Mouse (Mus musculus) myocyte (in vitro differentiated cells): ENCODE results near the gene Tmem30a. TPM values are rescaled to one million over a fixed set of nuclear protein-coding genes. Genes with fewer than 3 reads are reported as not detected.

Source experiments
- H3K27me3 ChIP-seq: one replicate; pipeline ENCODE4 v1.6.1; 2011; ENCODE audit not compliant: control insufficient read depth, insufficient read depth, insufficient read length
- H3K36me3 ChIP-seq: one replicate; pipeline ENCODE4 v1.6.1; 2011; ENCODE audit not compliant: control insufficient read depth, insufficient read depth
- H3K4me2 ChIP-seq: one replicate; pipeline ENCODE4 v1.6.1; 2011; ENCODE audit warnings: low read depth, control low read depth
- H3K4me3 ChIP-seq: one replicate; pipeline ENCODE4 v1.5.1; 2011; ENCODE audit warnings: mild to moderate bottlenecking, control low read depth, moderate library complexity
- H3K79me2 ChIP-seq: one replicate; pipeline ENCODE4 v1.6.1; 2011; ENCODE audit not compliant: control insufficient read depth, insufficient read depth
- H3ac ChIP-seq: one replicate; pipeline ENCODE4 v1.6.1; 2011; ENCODE audit not compliant: control insufficient read depth, insufficient read length
- CEBPB ChIP-seq: IDR thresholded peaks from 2 replicates; pipeline ENCODE4 v1.6.1; 2011; ENCODE audit warnings: mild to moderate bottlenecking, moderate library complexity; ENCODE audit not compliant: poor library complexity, insufficient read depth, severe bottlenecking
- E2F4 ChIP-seq: IDR thresholded peaks from one replicate; pipeline ENCODE4 v1.6.1; 2011; ENCODE audit warnings: mild to moderate bottlenecking, control low read depth, moderate library complexity; ENCODE audit not compliant: insufficient read depth
- MAX ChIP-seq: IDR thresholded peaks from one replicate; pipeline ENCODE4 v1.6.1; 2011; ENCODE audit warnings: low read depth, mild to moderate bottlenecking, control low read depth
- MYOD1 ChIP-seq, 3 experiments: IDR thresholded peaks; one replicate each; pipeline ENCODE4 v1.6.1; 2011; ENCODE audit warnings: control low read depth in 2 of 3, low read depth in 2 of 3, mild to moderate bottlenecking in 2 of 3, moderate library complexity in 1 of 3; ENCODE audit not compliant: insufficient read length in 2 of 3, control insufficient read depth in 1 of 3
- MYOG ChIP-seq, 3 experiments: IDR thresholded peaks; one replicate each; pipeline ENCODE4 v1.6.1; 2011; ENCODE audit warnings: control low read depth in 2 of 3, low read depth in 2 of 3, mild to moderate bottlenecking in 2 of 3; ENCODE audit not compliant: insufficient read length in 2 of 3, control insufficient read depth in 1 of 3, insufficient read depth in 1 of 3
- POLR2A ChIP-seq: IDR thresholded peaks from one replicate; pipeline ENCODE4 v1.6.1; 2011; ENCODE audit warnings: low read depth, mild to moderate bottlenecking, control low read depth, moderate library complexity; ENCODE audit not compliant: insufficient read length
- POLR2AphosphoS2 ChIP-seq: IDR thresholded peaks from one replicate; pipeline ENCODE4 v1.6.1; 2011; ENCODE audit warnings: low read depth, control low read depth; ENCODE audit not compliant: insufficient read length
- REST ChIP-seq: IDR thresholded peaks from one replicate; pipeline ENCODE4 v1.6.1; 2011; ENCODE audit warnings: mild to moderate bottlenecking, control low read depth, moderate library complexity; ENCODE audit not compliant: insufficient read depth, insufficient read length
- SRF ChIP-seq: IDR thresholded peaks from one replicate; pipeline ENCODE4 v1.6.1; 2011; ENCODE audit warnings: low read depth; ENCODE audit not compliant: control insufficient read depth, insufficient read length
- TCF12 ChIP-seq: IDR thresholded peaks from one replicate; pipeline ENCODE4 v1.6.1; 2011; ENCODE audit warnings: mild to moderate bottlenecking, control low read depth; ENCODE audit not compliant: poor library complexity, insufficient read depth, severe bottlenecking
- TCF3 ChIP-seq: IDR thresholded peaks from one replicate; pipeline ENCODE4 v1.6.1; 2011; ENCODE audit warnings: low read depth, control low read depth; ENCODE audit not compliant: insufficient read length
- USF1 ChIP-seq: IDR thresholded peaks from one replicate; pipeline ENCODE4 v1.6.1; 2011; ENCODE audit warnings: low read depth, mild to moderate bottlenecking, control low read depth, moderate library complexity
- polyA plus RNA-seq: library from polyadenylated mRNA; unstranded; fragments of >200 nt; fragmentation: generic; extraction: Trizol; gene quantifications from one replicate; pipeline ENCODE4 v1.2.1, GENCODE M21; 2012; ENCODE audit warnings: missing spikeins

Tmem30a gene
- polyA plus RNA-seq, 1 experiment, result 24.7 TPM

DNA sequence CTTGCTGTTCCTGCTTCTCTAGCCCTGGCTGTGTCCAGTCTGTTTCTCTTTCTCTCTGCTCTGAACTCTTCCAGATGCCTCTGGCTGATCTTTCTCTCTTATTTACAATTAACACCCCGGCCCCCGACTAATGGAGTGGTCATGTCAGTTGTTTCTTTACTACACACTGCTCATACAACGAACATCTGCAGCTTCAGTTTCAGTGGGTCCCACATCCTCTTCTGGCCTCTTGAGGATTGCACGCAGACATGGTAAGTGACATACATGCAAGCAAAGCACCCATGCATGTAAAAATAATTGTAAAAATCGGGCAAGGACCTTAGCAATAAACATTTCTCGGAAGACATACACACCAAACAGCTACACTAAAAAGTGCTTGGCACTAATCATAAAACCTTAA is 57.7 kb downstream of the Tmem30a start:
- Histone ChIP-seq H3K79me2 (no peaks in the 10 kb centered on the region), H3K4me3 (no peak overlapping the region), H3K27me3 (no peaks in the 10 kb centered on the region), H3K4me2 (no peak overlapping the region), H3K36me3 (no peaks in the 10 kb centered on the region), H3ac (no peak overlapping the region)
- TF ChIP-seq MAX (no peak), TCF3 (no peak)

DNA sequence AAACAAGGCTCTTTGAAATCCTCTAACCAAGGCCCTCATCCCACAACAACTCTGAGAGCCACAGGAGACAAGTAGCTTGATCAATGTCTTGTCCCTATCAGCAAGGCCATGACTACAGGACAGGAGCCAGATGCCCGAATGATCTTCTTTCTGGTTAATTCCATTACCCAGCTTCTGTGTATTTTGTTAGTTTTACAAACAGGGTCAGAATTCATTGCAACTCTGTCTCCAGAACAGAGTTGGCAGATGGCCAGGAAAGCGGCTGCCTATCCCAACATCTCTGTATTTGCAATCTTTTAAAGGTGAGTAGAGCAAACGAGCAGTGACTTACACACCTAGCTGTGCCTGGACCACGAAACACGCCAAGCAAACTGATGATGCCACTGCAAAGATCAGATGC is 63.0 kb downstream of the Tmem30a start:
- no peak overlapping the region for H3ac ChIP-seq
- no peaks in the 10 kb centered on the region for H3K79me2 ChIP-seq
- H3K4me2 ChIP-seq, result no peak overlapping the region
- H3K4me3 ChIP-seq, result no peak overlapping the region
- H3K27me3 ChIP-seq, result no peaks in the 10 kb centered on the region
- H3K36me3 ChIP-seq, result no peaks in the 10 kb centered on the region
- TF ChIP-seq E2F4 (no peak), POLR2A (no peak), USF1 (no peak)

DNA sequence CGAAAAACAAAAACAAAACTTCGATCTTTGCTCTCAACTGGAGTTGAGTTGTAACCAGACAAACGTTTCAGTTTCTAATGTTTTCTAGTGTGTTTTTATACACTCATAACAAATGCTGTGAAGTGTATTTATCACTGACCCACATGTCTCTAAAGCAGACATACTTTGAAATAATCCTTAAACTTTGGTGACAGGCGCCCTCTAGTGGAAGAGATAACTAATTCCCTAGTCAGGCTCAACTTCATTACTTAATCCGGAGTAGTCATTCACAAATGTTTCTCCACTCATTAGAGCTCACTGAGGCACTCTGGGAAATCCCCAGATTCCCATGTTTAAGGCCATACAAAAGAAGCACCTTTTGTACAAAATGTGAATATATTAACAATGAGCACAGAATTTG is 70.2 kb downstream of the Tmem30a start:
- TF ChIP-seq POLR2AphosphoS2, result no peak
- no peak for TF ChIP-seq MYOD1 (IDR thresholded peaks at IDR 0.05; ENCODE audit: control insufficient read depth in 1 of 3, insufficient read length in 2 of 3, low read depth in 2 of 3)
- TF ChIP-seq SRF, result no peak
- TF ChIP-seq TCF12, result no peak
- TF ChIP-seq MYOG (IDR thresholded peaks at IDR 0.05; ENCODE audit: control insufficient read depth in 1 of 3, insufficient read depth in 1 of 3, insufficient read length in 2 of 3, low read depth in 2 of 3), result no peak
- no peak for TF ChIP-seq REST
- no peak for TF ChIP-seq MAX
- no peak for TF ChIP-seq E2F4
- TF ChIP-seq CEBPB, result no peak
- TF ChIP-seq POLR2A, result no peak
- no peak for TF ChIP-seq USF1
- no peak for TF ChIP-seq TCF3
- Histone ChIP-seq H3K4me3 (no peak overlapping the region), H3K79me2 (no peaks in the 10 kb centered on the region), H3K36me3 (no peaks in the 10 kb centered on the region), H3K4me2 (no peak overlapping the region), H3ac (no peak overlapping the region), H3K27me3 (no peaks in the 10 kb centered on the region)

DNA sequence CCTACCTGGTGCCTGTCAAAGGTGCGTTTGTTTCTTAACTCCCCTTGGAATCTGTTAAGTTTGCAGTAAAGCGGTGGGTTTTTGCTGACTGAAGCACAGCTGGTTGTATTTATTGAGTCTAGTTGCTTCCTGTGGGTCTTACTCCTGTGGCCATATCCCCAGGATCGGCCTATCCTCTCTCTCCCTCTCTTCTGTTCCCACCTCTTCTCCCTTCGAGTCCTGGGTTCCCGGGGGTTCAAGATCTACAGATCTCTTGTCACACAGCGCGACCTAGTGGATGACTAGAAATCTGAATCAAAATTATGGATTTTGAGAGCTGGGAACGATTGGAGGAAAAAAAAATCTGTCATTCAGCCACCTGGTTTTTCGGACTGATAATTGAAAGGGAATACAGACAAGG is 72.3 kb downstream of the Tmem30a start:
- Histone ChIP-seq H3K79me2 (no peaks in the 10 kb centered on the region), H3K4me3 (no peak overlapping the region), H3ac (no peak overlapping the region), H3K4me2 (no peak overlapping the region), H3K27me3 (no peaks in the 10 kb centered on the region), H3K36me3 (no peaks in the 10 kb centered on the region)
- TF ChIP-seq POLR2AphosphoS2, result no peak
- no peak for TF ChIP-seq USF1
- TF ChIP-seq REST, result no peak
- TF ChIP-seq POLR2A, result no peak
- no peak for TF ChIP-seq CEBPB
- TF ChIP-seq TCF12, result no peak
- TF ChIP-seq TCF3, result no peak
- no peak for TF ChIP-seq MYOG (IDR thresholded peaks at IDR 0.05; ENCODE audit: control insufficient read depth in 1 of 3, insufficient read depth in 1 of 3, insufficient read length in 2 of 3, low read depth in 2 of 3)
- TF ChIP-seq E2F4, result no peak
- TF ChIP-seq MAX, result no peak

DNA sequence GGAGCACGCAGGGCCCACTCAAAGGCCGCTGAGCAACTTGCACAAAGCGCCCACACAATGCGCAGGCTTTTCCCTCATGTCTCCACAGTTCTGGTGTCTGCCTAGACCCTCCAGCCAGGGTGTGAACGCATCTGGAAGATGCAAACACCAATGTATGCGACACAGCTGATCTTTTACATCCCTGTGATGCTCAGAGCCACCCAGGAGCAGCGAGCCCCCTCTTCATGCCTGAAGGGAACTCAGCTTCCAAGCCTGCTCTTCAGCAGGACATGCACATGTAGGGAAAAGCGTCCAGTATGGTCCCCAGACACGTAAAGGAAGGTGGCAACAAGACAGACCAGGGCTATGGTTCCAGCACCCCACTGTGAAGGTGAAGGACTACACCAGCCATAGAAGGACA is 73.2 kb downstream of the Tmem30a start:
- Histone ChIP-seq H3K4me3 (no peak overlapping the region), H3K36me3 (no peaks in the 10 kb centered on the region), H3ac (no peak overlapping the region), H3K27me3 (no peaks in the 10 kb centered on the region), H3K79me2 (no peaks in the 10 kb centered on the region), H3K4me2 (no peak overlapping the region)
- TF ChIP-seq REST, result no peak
- TF ChIP-seq USF1, result no peak
- TF ChIP-seq SRF, result no peak
- TF ChIP-seq MYOG (IDR thresholded peaks at IDR 0.05; ENCODE audit: control insufficient read depth in 1 of 3, insufficient read depth in 1 of 3, insufficient read length in 2 of 3, low read depth in 2 of 3), result no peak
- no peak for TF ChIP-seq MYOD1 (IDR thresholded peaks at IDR 0.05; ENCODE audit: control insufficient read depth in 1 of 3, insufficient read length in 2 of 3, low read depth in 2 of 3)
- no peak for TF ChIP-seq MAX
- TF ChIP-seq POLR2A, result no peak
- TF ChIP-seq TCF3, result no peak
- TF ChIP-seq E2F4, result no peak
- TF ChIP-seq TCF12, result no peak
- no peak for TF ChIP-seq CEBPB
- TF ChIP-seq POLR2AphosphoS2, result no peak
